Mouse (Mus musculus) intestine, embryonic 15.5 days (tissue): ENCODE measurements around the gene Tacr2. TPM values are rescaled to one million over a fixed set of nuclear protein-coding genes. Genes with fewer than 3 reads are reported as not detected.

Experiments used
- ATAC-seq: fragments of 200-750 bp; cut with Nextera tagmentation; 2 replicates; pipeline ENCODE4 v1.8.0; 2017; ENCODE audit warnings: moderate TSS enrichment, moderate library complexity
- H3K27ac ChIP-seq: fragments of 300-500 bp; sonication (generic); 2 replicates; pipeline ENCODE4 v1.5.1; 2015; ENCODE audit warnings: mild to moderate bottlenecking, inconsistent platforms
- H3K27me3 ChIP-seq: fragments of 300-500 bp; sonication (generic); replicated peaks from 2 replicates; pipeline ENCODE4 v1.6.1; 2015; ENCODE audit warnings: inconsistent platforms
- H3K36me3 ChIP-seq: fragments of 300-500 bp; sonication (generic); 2 replicates; pipeline ENCODE4 v1.6.1; 2015; ENCODE audit warnings: inconsistent platforms
- H3K4me1 ChIP-seq: fragments of 300-500 bp; sonication (generic); replicated peaks from 2 replicates; pipeline ENCODE4 v1.6.1; 2015; ENCODE audit warnings: inconsistent platforms
- H3K4me2 ChIP-seq: fragments of 300-500 bp; sonication (generic); replicated peaks from 2 replicates; pipeline ENCODE4 v1.6.1; 2015; ENCODE audit warnings: mild to moderate bottlenecking, inconsistent platforms
- H3K4me3 ChIP-seq: fragments of 300-500 bp; sonication (generic); replicated peaks from 2 replicates; pipeline ENCODE4 v1.5.1; 2015; ENCODE audit warnings: inconsistent platforms
- H3K9ac ChIP-seq: fragments of 300-500 bp; sonication (generic); 2 replicates; pipeline ENCODE4 v1.6.1; 2015; ENCODE audit warnings: inconsistent platforms
- H3K9me3 ChIP-seq: fragments of 300-500 bp; sonication (generic); 2 replicates; pipeline ENCODE4 v1.6.1; 2016; ENCODE audit warnings: inconsistent platforms
- WGBS: fragments of 180-500 bp; shearing (Covaris S2); methylation state at CpG from one replicate; pipeline ENCODE4 v1.1.7; 2015; 5-methylcytosine and 5-hydroxymethylcytosine counted together
- polyA plus RNA-seq: library from polyadenylated mRNA; unstranded; fragments of >200 nt; fragmentation: Nextera tagmentation; extraction: Ambion mirVana; gene quantifications from 2 replicates; pipeline ENCODE4 v1.2.1, GENCODE M21; 2015

Gene Tacr2
- 0.44 and 0.72 TPM in 2 replicates for polyA plus RNA-seq

GRCm38 (mm10) chr10:62252000-62252488 is at the start of gene Tacr2:
Tacr2 (plus strand) TSS chr10:62252438.
- Histone ChIP-seq H3K9ac (no peak within 1 kb of the TSS), H3K4me1 (peaks cover 11% of the 10 kb centered on the region), H3K27me3 (no peaks in the 10 kb centered on the region), H3K9me3 (no peaks in the 10 kb centered on the region), H3K4me3 (no peak within 1 kb of the TSS), H3K4me2 (no peak within 1 kb of the TSS), H3K36me3 (no peaks in the 10 kb centered on the region), H3K27ac (no peak within 1 kb of the TSS)
- no peak for ATAC-seq
- WGBS: 59% methylated on average over 12 of the region's 12 CpGs

- Histone ChIP-seq H3K9me3 (no peaks in the 10 kb centered on the region), H3K4me1 (no peaks in the 10 kb centered on the region), H3K4me3 (no peak overlapping the region), H3K36me3 (no peaks in the 10 kb centered on the region; the same call in 1 of the 2 replicates), H3K9ac (no peak overlapping the region), H3K4me2 (no peak overlapping the region), H3K27me3 (no peaks in the 10 kb centered on the region), H3K27ac (no peak overlapping the region)
- no peak for ATAC-seq
- WGBS: 72% methylated on average over 6 of the region's 6 CpGs
Observed at GRCm38 (mm10) chr10:62202574-62202973, 49.7 kb upstream of the Tacr2 start.

GRCm38 (mm10) chr10:62208241-62208896 is 43.9 kb upstream of the Tacr2 start:
- H3K27ac ChIP-seq: no peak overlapping the region
- no peak overlapping the region for H3K4me2 ChIP-seq
- no peaks in the 10 kb centered on the region for H3K27me3 ChIP-seq
- H3K9ac ChIP-seq: no peak overlapping the region
- WGBS: 27% methylated on average over 10 of the region's 10 CpGs
- no peaks in the 10 kb centered on the region for H3K36me3 ChIP-seq
- no peak overlapping the region for H3K4me3 ChIP-seq
- ATAC-seq: peak; percentile 67
- no peaks in the 10 kb centered on the region for H3K9me3 ChIP-seq
- H3K4me1 ChIP-seq: peaks cover 12% of the 10 kb centered on the region

GRCm38 (mm10) chr10:62211310-62211709 is 40.9 kb upstream of the Tacr2 start:
- 72% methylated on average over 6 of the region's 6 CpGs for WGBS
- no peaks in the 10 kb centered on the region for H3K9me3 ChIP-seq
- H3K27ac ChIP-seq: no peak overlapping the region
- H3K9ac ChIP-seq: no peak overlapping the region
- H3K4me2 ChIP-seq: no peak overlapping the region
- ATAC-seq: no peak
- H3K4me3 ChIP-seq: no peak overlapping the region
- no peaks in the 10 kb centered on the region for H3K36me3 ChIP-seq
- H3K27me3 ChIP-seq: no peaks in the 10 kb centered on the region
- H3K4me1 ChIP-seq: peaks cover 15% of the 10 kb centered on the region

GRCm38 (mm10) chr10:62215169-62215616 is 37.0 kb upstream of the Tacr2 start:
- peak; percentile 21; the same call in 1 of the 2 replicates for ATAC-seq
- H3K36me3 ChIP-seq: no peaks in the 10 kb centered on the region
- peaks cover 28% of the 10 kb centered on the region for H3K4me1 ChIP-seq
- H3K27ac ChIP-seq: peak overlapping the region; percentile 56; the same call in 1 of the 2 replicates
- H3K4me2 ChIP-seq: no peak overlapping the region
- WGBS: 50% methylated on average over 5 of the region's 5 CpGs
- H3K27me3 ChIP-seq: no peaks in the 10 kb centered on the region
- H3K4me3 ChIP-seq: no peak overlapping the region
- H3K9ac ChIP-seq: no peak overlapping the region
- H3K9me3 ChIP-seq: no peaks in the 10 kb centered on the region

- no peaks in the 10 kb centered on the region for H3K27me3 ChIP-seq
- ATAC-seq: no peak
- H3K9me3 ChIP-seq: no peaks in the 10 kb centered on the region
- H3K4me3 ChIP-seq: no peak overlapping the region
- peak overlapping the region; percentile 56 for H3K27ac ChIP-seq
- H3K36me3 ChIP-seq: no peaks in the 10 kb centered on the region
- WGBS: 92% methylated on average over 8 of the region's 8 CpGs
- H3K4me2 ChIP-seq: no peak overlapping the region
- no peak overlapping the region for H3K9ac ChIP-seq
- H3K4me1 ChIP-seq: peaks cover 32% of the 10 kb centered on the region
Observed at GRCm38 (mm10) chr10:62215633-62216032, 36.6 kb upstream of the Tacr2 start.

- WGBS: 49% methylated on average over 5 of the region's 5 CpGs
- H3K9me3 ChIP-seq: no peaks in the 10 kb centered on the region
Observed at GRCm38 (mm10) chr10:62216595-62216994, 35.6 kb upstream of the Tacr2 start.

GRCm38 (mm10) chr10:62217196-62217595 is 35.0 kb upstream of the Tacr2 start:
- no peaks in the 10 kb centered on the region for H3K9me3 ChIP-seq
- no peak for ATAC-seq
- no peak overlapping the region for H3K4me3 ChIP-seq
- 67% methylated on average over 8 of the region's 8 CpGs for WGBS
- no peak overlapping the region for H3K9ac ChIP-seq
- no peaks in the 10 kb centered on the region for H3K27me3 ChIP-seq
- no peak overlapping the region for H3K4me2 ChIP-seq
- peak overlapping the region; percentile 92 for H3K27ac ChIP-seq
- no peaks in the 10 kb centered on the region for H3K36me3 ChIP-seq
- H3K4me1 ChIP-seq: peaks cover 38% of the 10 kb centered on the region

More at GRCm38 (mm10) chr10:62216595-62216994, 35.6 kb upstream of the Tacr2 start:
- no peak overlapping the region for H3K4me2 ChIP-seq
- no peaks in the 10 kb centered on the region for H3K27me3 ChIP-seq
- peak overlapping the region; percentile 92 for H3K27ac ChIP-seq
- no peaks in the 10 kb centered on the region for H3K36me3 ChIP-seq
- H3K4me1 ChIP-seq: peaks cover 36% of the 10 kb centered on the region
- no peak for ATAC-seq
- no peak overlapping the region for H3K4me3 ChIP-seq
- H3K9ac ChIP-seq: no peak overlapping the region

- peak overlapping the region; percentile 92 for H3K27ac ChIP-seq
- no peak overlapping the region for H3K4me3 ChIP-seq
- ATAC-seq: peak; percentile 50
- H3K4me2 ChIP-seq: peak overlapping the region; percentile 33
- WGBS: 66% methylated on average over 19 of the region's 19 CpGs
- H3K9ac ChIP-seq: no peak overlapping the region; the same call in 1 of the 2 replicates
- H3K4me1 ChIP-seq: peaks cover 39% of the 10 kb centered on the region
- H3K36me3 ChIP-seq: no peaks in the 10 kb centered on the region
- H3K27me3 ChIP-seq: no peaks in the 10 kb centered on the region
- H3K9me3 ChIP-seq: no peaks in the 10 kb centered on the region
Observed at GRCm38 (mm10) chr10:62218044-62218788, 34.0 kb upstream of the Tacr2 start.

GRCm38 (mm10) chr10:62218789-62219172 is 33.5 kb upstream of the Tacr2 start:
- Histone ChIP-seq H3K36me3 (no peaks in the 10 kb centered on the region), H3K4me1 (peaks cover 41% of the 10 kb centered on the region), H3K27ac (peak overlapping the region; percentile 92), H3K27me3 (no peaks in the 10 kb centered on the region), H3K9me3 (no peaks in the 10 kb centered on the region), H3K9ac (no peak overlapping the region), H3K4me2 (peak overlapping the region; percentile 33), H3K4me3 (no peak overlapping the region)
- ATAC-seq: peak; percentile 8
- WGBS: 47% methylated on average over 7 of the region's 7 CpGs

GRCm38 (mm10) chr10:62220732-62221514 is 31.3 kb upstream of the Tacr2 start:
- Histone ChIP-seq H3K27me3 (no peaks in the 10 kb centered on the region), H3K4me1 (peaks cover 43% of the 10 kb centered on the region), H3K27ac (peak overlapping the region; percentile 86), H3K4me2 (peak overlapping the region; percentile 44), H3K9ac (no peak overlapping the region), H3K4me3 (no peak overlapping the region), H3K36me3 (no peaks in the 10 kb centered on the region), H3K9me3 (no peaks in the 10 kb centered on the region)
- peak; percentile 87 for ATAC-seq
- WGBS: 58% methylated on average over 8 of the region's 8 CpGs

GRCm38 (mm10) chr10:62221647-62222046 is 30.6 kb upstream of the Tacr2 start:
- 53% methylated on average over 2 of the region's 2 CpGs for WGBS
- Histone ChIP-seq H3K4me1 (peaks cover 41% of the 10 kb centered on the region), H3K9me3 (no peaks in the 10 kb centered on the region), H3K27me3 (no peaks in the 10 kb centered on the region), H3K36me3 (no peaks in the 10 kb centered on the region), H3K9ac (no peak overlapping the region), H3K4me2 (peak overlapping the region; percentile 44), H3K27ac (peak overlapping the region; percentile 86), H3K4me3 (no peak overlapping the region)
- ATAC-seq: peak; percentile 57
